Mouse (Mus musculus) CD8-positive naive resting alpha-beta T cell, adult 57 days (primary cell): ENCODE data around the gene Gm9125. TPM values are rescaled to one million over a fixed set of nuclear protein-coding genes. Genes with fewer than 3 reads are reported as not detected.

Source experiments
- total RNA-seq: library from RNA; stranded (reverse); gene quantifications from one replicate; pipeline ENCODE4 v1.2.4, GENCODE M21; 2023

The Gm9125 gene
- total RNA-seq = not detected

GRCm38 (mm10) chr3:94054785-94055184 is at the start of gene Gm9125:
Gene Gm9125 (minus strand): TSS chr3:94054885.

DNA sequence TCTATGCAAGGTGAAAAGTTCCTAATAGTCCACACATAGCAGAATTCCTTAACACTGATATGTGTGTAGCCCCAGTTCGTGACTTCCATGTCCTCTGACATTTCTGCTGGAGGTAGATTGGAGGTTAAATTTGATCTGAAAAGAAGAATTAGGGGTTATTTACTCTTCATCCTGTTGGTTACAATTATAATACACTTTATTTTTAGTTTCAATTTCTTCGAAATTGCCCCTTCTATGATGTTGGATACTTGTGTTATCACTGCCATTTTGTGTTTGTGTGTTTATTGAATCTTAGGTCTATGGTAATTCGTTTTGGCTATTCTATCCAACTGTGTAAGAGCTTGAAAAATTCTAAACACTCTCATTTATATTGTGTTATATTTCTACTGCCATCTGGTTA is 17.9 kb upstream of the Gm9125 start, which contains the start of gene Gm10697:
Gene Gm10697 (minus strand): TSS at position 101 of the 400 bp plus-strand sequence.

Other genes starting within 250 kb of the Gm9125 start
- not detected for gene Tdpoz3, start 228.9 kb downstream of the Gm9125 start, total RNA-seq
- not detected for gene Gm9117, start 111.3 kb downstream of the Gm9125 start, total RNA-seq
- not detected for gene Tdpoz5, start 93.6 kb downstream of the Gm9125 start, total RNA-seq
- not detected for gene Gm10697, start 17.8 kb upstream of the Gm9125 start, total RNA-seq
- not detected for gene Gm10696, start 123.3 kb upstream of the Gm9125 start, total RNA-seq
- not detected for gene Gm5286, start 141.8 kb upstream of the Gm9125 start, total RNA-seq
- gene Gm4778, start 209.2 kb upstream of the Gm9125 start, total RNA-seq = not detected